Mouse (Mus musculus): ENCODE measurements at regions not wholly inside any gene's neighbourhood (a gene's known extent, or its start where the extent isn't known, plus 50 kb on each side); places are given as distances from the start of the nearest gene placed in this dataset. TPM values are rescaled to one million over a fixed set of nuclear protein-coding genes. Genes with fewer than 3 reads are reported as not detected.
A peak's percentile ranks its signal among the peaks of the same experiment; 100 is the strongest.

GRCm38 (mm10) chr13:84066960-84067665, 155.0 kb upstream of the Tmem161b start:
- Histone ChIP-seq H3K9me3 (replicated peaks; ENCODE audit: control insufficient read depth, low read length) (no peaks in the 10 kb centered on the region), H3K27me3 (ENCODE audit: control insufficient read depth, insufficient read depth, low read length) (no peaks in the 10 kb centered on the region), H3K27ac (ENCODE audit: low read length) (no peak overlapping the region), H3K4me2 (ENCODE audit: low read depth, low read length) (no peak overlapping the region), H3K9ac (ENCODE audit: low read length) (no peak overlapping the region), H3K4me3 (ENCODE audit: low read length) (no peak overlapping the region), H3K4me1 (ENCODE audit: control insufficient read depth, insufficient read depth, low read length) (no peaks in the 10 kb centered on the region), H3K36me3 (ENCODE audit: control insufficient read depth, insufficient read depth) (no peaks in the 10 kb centered on the region)
- 70% methylated on average over 4 of the region's 4 CpGs for WGBS
- no peak for ATAC-seq (replicated peaks; ENCODE audit: extremely low read depth, insufficient read depth, low FRiP score)

GRCm38 (mm10) chr13:84068365-84068764, 153.7 kb upstream of the Tmem161b start:
- no peaks in the 10 kb centered on the region for H3K36me3 ChIP-seq (ENCODE audit: control insufficient read depth, insufficient read depth)
- no peaks in the 10 kb centered on the region for H3K4me1 ChIP-seq (ENCODE audit: control insufficient read depth, insufficient read depth, low read length)
- ATAC-seq (replicated peaks; ENCODE audit: extremely low read depth, insufficient read depth, low FRiP score) = no peak

More at GRCm38 (mm10) chr13:84068365-84068764, 153.7 kb upstream of the Tmem161b start:
- WGBS = 29% methylated on average over 1 of the region's 1 CpGs
- Histone ChIP-seq H3K4me2 (ENCODE audit: low read depth, low read length) (no peak overlapping the region), H3K9me3 (replicated peaks; ENCODE audit: control insufficient read depth, low read length) (no peaks in the 10 kb centered on the region), H3K9ac (ENCODE audit: low read length) (no peak overlapping the region), H3K27me3 (ENCODE audit: control insufficient read depth, insufficient read depth, low read length) (no peaks in the 10 kb centered on the region), H3K27ac (ENCODE audit: low read length) (no peak overlapping the region), H3K4me3 (ENCODE audit: low read length) (no peak overlapping the region)

MicroRNAs encoded in the stretch of these regions (microRNA counts, 519-probe panel; counts per million panel counts)
- microRNA mmu-miR-9 = 1,979 counts per million, percentile 21 among the panel's probes with 10 or more counts

Small RNA genes lying in the stretch of these regions (microRNA-seq; reads per million reads assigned to microRNA genes)
- gene Mir9-2 = not detected

Measured in heart, embryonic 16.5 days (tissue).